Mouse (Mus musculus): ENCODE measurements around the gene Agxt. TPM values are rescaled to one million over a fixed set of nuclear protein-coding genes. Genes with fewer than 3 reads are reported as not detected.

Gene Agxt
- polyA plus RNA-seq, 1 experiment from 2014 or later: 0.50 TPM

- H3K4me3 ChIP-seq: no peak overlapping the region
- H3K36me3 ChIP-seq: no peaks in the 10 kb centered on the region
- H3K27ac ChIP-seq: no peak overlapping the region
- no peaks in the 10 kb centered on the region for H3K9me3 ChIP-seq
- WGBS: 80% methylated on average over 21 of the region's 21 CpGs
- no peak for DNase-seq (ENCODE audit: low spot score)
- peaks cover 68% of the 10 kb centered on the region for H3K27me3 ChIP-seq (ENCODE audit: insufficient read depth, poor library complexity, severe bottlenecking)
- H3K4me1 ChIP-seq: peaks cover 25% of the 10 kb centered on the region
Observed at GRCm38 (mm10) chr1:93159566-93160500, 24.8 kb downstream of the Agxt start.

- 73% methylated on average over 8 of the region's 8 CpGs for WGBS
- H3K27ac ChIP-seq: no peak within 1 kb of the TSS
Observed at GRCm38 (mm10) chr1:93160501-93161133, 25.6 kb downstream of the Agxt start, which contains the start of gene 2310007B03Rik. Gene 2310007B03Rik, minus strand, starts transcription at chr1:93160948.

GRCm38 (mm10) chr1:93161350-93161749, 26.3 kb downstream of the Agxt start:
- Histone ChIP-seq H3K27me3 (ENCODE audit: insufficient read depth, poor library complexity, severe bottlenecking) (peaks cover 53% of the 10 kb centered on the region), H3K27ac (no peak overlapping the region), H3K9me3 (no peaks in the 10 kb centered on the region), H3K4me3 (no peak overlapping the region), H3K4me1 (peaks cover 27% of the 10 kb centered on the region), H3K36me3 (no peaks in the 10 kb centered on the region)
- 70% methylated on average over 8 of the region's 8 CpGs for WGBS
- no peak for DNase-seq (ENCODE audit: low spot score)

More at GRCm38 (mm10) chr1:93160501-93161133, 25.6 kb downstream of the Agxt start, which contains the start of gene 2310007B03Rik:
- no peaks in the 10 kb centered on the region for H3K36me3 ChIP-seq
- DNase-seq (ENCODE audit: low spot score): no peak
- no peaks in the 10 kb centered on the region for H3K9me3 ChIP-seq
- H3K4me3 ChIP-seq: no peak within 1 kb of the TSS
- peaks cover 27% of the 10 kb centered on the region for H3K4me1 ChIP-seq
- H3K27me3 ChIP-seq (ENCODE audit: insufficient read depth, poor library complexity, severe bottlenecking): peaks cover 60% of the 10 kb centered on the region

- Histone ChIP-seq H3K9me3 (no peaks in the 10 kb centered on the region), H3K27me3 (ENCODE audit: insufficient read depth, poor library complexity, severe bottlenecking) (peaks cover 52% of the 10 kb centered on the region), H3K36me3 (no peaks in the 10 kb centered on the region), H3K27ac (no peak overlapping the region), H3K4me3 (no peak overlapping the region), H3K4me1 (peaks cover 27% of the 10 kb centered on the region)
- WGBS: 71% methylated on average over 10 of the region's 10 CpGs
- no peak for DNase-seq (ENCODE audit: low spot score)
Observed at GRCm38 (mm10) chr1:93161921-93162320, 26.9 kb downstream of the Agxt start.

GRCm38 (mm10) chr1:93162588-93162987, 27.5 kb downstream of the Agxt start:
- no peaks in the 10 kb centered on the region for H3K36me3 ChIP-seq
- DNase-seq (ENCODE audit: low spot score): no peak
- H3K27ac ChIP-seq: no peak overlapping the region
- no peaks in the 10 kb centered on the region for H3K9me3 ChIP-seq
- WGBS: 80% methylated on average over 7 of the region's 7 CpGs
- H3K4me1 ChIP-seq: peaks cover 27% of the 10 kb centered on the region
- peaks cover 52% of the 10 kb centered on the region for H3K27me3 ChIP-seq (ENCODE audit: insufficient read depth, poor library complexity, severe bottlenecking)
- no peak overlapping the region for H3K4me3 ChIP-seq

- Histone ChIP-seq H3K9me3 (no peaks in the 10 kb centered on the region), H3K27ac (no peak overlapping the region), H3K4me1 (peaks cover 26% of the 10 kb centered on the region), H3K36me3 (no peaks in the 10 kb centered on the region), H3K4me3 (no peak overlapping the region), H3K27me3 (ENCODE audit: insufficient read depth, poor library complexity, severe bottlenecking) (peaks cover 60% of the 10 kb centered on the region)
- WGBS: 57% methylated on average over 9 of the region's 9 CpGs
- no peak for DNase-seq (ENCODE audit: low spot score)
Observed at GRCm38 (mm10) chr1:93165447-93165846, 30.4 kb downstream of the Agxt start.

GRCm38 (mm10) chr1:93166346-93167079, 31.5 kb downstream of the Agxt start:
- peaks cover 15% of the 10 kb centered on the region for H3K4me1 ChIP-seq
- no peaks in the 10 kb centered on the region for H3K9me3 ChIP-seq
- no peak overlapping the region for H3K4me3 ChIP-seq
- H3K36me3 ChIP-seq: no peaks in the 10 kb centered on the region
- 77% methylated on average over 11 of the region's 11 CpGs for WGBS
- H3K27ac ChIP-seq: no peak overlapping the region
- no peak for DNase-seq (ENCODE audit: low spot score)
- peaks cover 56% of the 10 kb centered on the region for H3K27me3 ChIP-seq (ENCODE audit: insufficient read depth, poor library complexity, severe bottlenecking)

GRCm38 (mm10) chr1:93168295-93168775, 33.3 kb downstream of the Agxt start, which contains the start of gene Crocc2:
Gene Crocc2, plus strand, starts transcription at chr1:93168725.
- H3K36me3 ChIP-seq: no peaks in the 10 kb centered on the region
- peaks cover 11% of the 10 kb centered on the region for H3K4me1 ChIP-seq
- no peak for DNase-seq (ENCODE audit: low spot score)
- no peaks in the 10 kb centered on the region for H3K9me3 ChIP-seq
- H3K27ac ChIP-seq: no peak within 1 kb of the TSS
- no peak within 1 kb of the TSS for H3K4me3 ChIP-seq
- H3K27me3 ChIP-seq (ENCODE audit: insufficient read depth, poor library complexity, severe bottlenecking): peaks cover 67% of the 10 kb centered on the region
- 53% methylated on average over 10 of the region's 10 CpGs for WGBS

GRCm38 (mm10) chr1:93173665-93174064, 38.6 kb downstream of the Agxt start:
- WGBS: 60% methylated on average over 4 of the region's 4 CpGs
- H3K27me3 ChIP-seq (ENCODE audit: insufficient read depth, poor library complexity, severe bottlenecking): peaks cover 91% of the 10 kb centered on the region
- H3K27ac ChIP-seq: no peak overlapping the region
- no peak overlapping the region for H3K4me3 ChIP-seq
- H3K9me3 ChIP-seq: no peaks in the 10 kb centered on the region
- no peak for DNase-seq (ENCODE audit: low spot score)
- peaks cover 31% of the 10 kb centered on the region for H3K4me1 ChIP-seq
- H3K36me3 ChIP-seq: no peaks in the 10 kb centered on the region

- Histone ChIP-seq H3K27ac (no peak overlapping the region), H3K36me3 (no peaks in the 10 kb centered on the region), H3K4me1 (peaks cover 29% of the 10 kb centered on the region), H3K9me3 (no peaks in the 10 kb centered on the region), H3K27me3 (ENCODE audit: insufficient read depth, poor library complexity, severe bottlenecking) (peaks cover 91% of the 10 kb centered on the region), H3K4me3 (no peak overlapping the region)
- peak; percentile 94 for DNase-seq (ENCODE audit: low spot score)
- 2% methylated on average over 4 of the region's 4 CpGs for WGBS
Observed at GRCm38 (mm10) chr1:93174399-93174798, 39.4 kb downstream of the Agxt start.

GRCm38 (mm10) chr1:93175849-93176248, 40.8 kb downstream of the Agxt start:
- H3K27ac ChIP-seq: peak overlapping the region; percentile 83; the same call in 1 of the 2 replicates
- no peaks in the 10 kb centered on the region for H3K9me3 ChIP-seq
- H3K36me3 ChIP-seq: no peaks in the 10 kb centered on the region
- H3K27me3 ChIP-seq (ENCODE audit: insufficient read depth, poor library complexity, severe bottlenecking): peaks cover 92% of the 10 kb centered on the region
- 8% methylated on average over 6 of the region's 6 CpGs for WGBS
- H3K4me1 ChIP-seq: peaks cover 38% of the 10 kb centered on the region
- no peak for DNase-seq (ENCODE audit: low spot score)
- peak overlapping the region; percentile 61 for H3K4me3 ChIP-seq

GRCm38 (mm10) chr1:93176525-93177332, 41.7 kb downstream of the Agxt start:
- Histone ChIP-seq H3K9me3 (no peaks in the 10 kb centered on the region), H3K36me3 (no peaks in the 10 kb centered on the region), H3K27me3 (ENCODE audit: insufficient read depth, poor library complexity, severe bottlenecking) (peaks cover 93% of the 10 kb centered on the region), H3K4me1 (peaks cover 41% of the 10 kb centered on the region), H3K27ac (peak overlapping the region; percentile 83), H3K4me3 (peak overlapping the region; percentile 61)
- DNase-seq (ENCODE audit: low spot score): no peak
- WGBS: 3% methylated on average over 44 of the region's 44 CpGs
